Mouse (Mus musculus): ENCODE results near the gene Ets1. TPM values are rescaled to one million over a fixed set of nuclear protein-coding genes. Genes with fewer than 3 reads are reported as not detected.

The Ets1 gene
- polyA plus RNA-seq, 1 experiment from 2014 or later, result 27.3 TPM

GRCm38 (mm10) chr9:32703976-32704745 is 68.1 kb downstream of the Ets1 start:
- Histone ChIP-seq H3K36me3 (replicated peaks) (no peaks in the 10 kb centered on the region), H3K9me3 (no peaks in the 10 kb centered on the region), H3K4me3 (no peak overlapping the region), H3K27ac (no peak overlapping the region), H3K4me1 (peaks cover 7% of the 10 kb centered on the region; the same call in 1 of the 2 replicates), H3K27me3 (ENCODE audit: poor library complexity, severe bottlenecking) (peaks cover 60% of the 10 kb centered on the region)
- WGBS, result 83% methylated on average over 7 of the region's 7 CpGs
- no peak for DNase-seq (ENCODE audit: extremely low spot score, low spot score)

DNA sequence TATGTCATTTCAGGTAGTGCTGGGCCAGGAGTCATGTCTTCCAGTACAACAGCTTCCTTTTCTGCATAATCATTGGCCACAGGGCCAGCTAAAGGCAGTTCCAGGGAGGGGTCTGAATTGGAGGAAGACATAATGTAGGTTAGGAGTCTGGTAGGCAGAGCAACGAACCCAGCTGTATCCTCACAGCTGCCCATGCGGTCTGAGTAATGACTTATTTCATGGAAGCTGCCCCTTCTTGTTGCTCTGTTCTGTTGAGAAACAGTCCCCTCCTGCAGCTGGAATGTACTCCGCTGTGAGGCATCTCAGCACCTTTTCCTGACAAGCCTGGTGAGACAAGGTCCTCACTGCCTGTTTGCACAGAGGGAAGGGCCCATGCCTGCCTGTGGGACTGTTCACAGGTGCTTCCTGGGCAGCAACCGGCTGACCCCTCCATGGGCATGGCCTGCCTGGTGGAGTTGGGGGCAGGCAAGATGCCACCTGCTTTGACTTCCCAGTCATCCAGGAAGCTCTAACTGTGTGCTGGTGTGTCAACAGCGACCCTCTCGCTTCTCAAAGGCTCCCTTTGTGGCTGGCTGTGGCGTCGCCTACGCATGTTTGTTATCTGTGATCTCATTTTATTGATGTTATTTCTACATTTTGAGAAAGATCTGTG is 69.9 kb downstream of the Ets1 start:
- WGBS, result 80% methylated on average over 9 of the region's 9 CpGs
- no peak for DNase-seq (ENCODE audit: extremely low spot score, low spot score)
- no peaks in the 10 kb centered on the region for H3K36me3 ChIP-seq (replicated peaks)
- peaks cover 22% of the 10 kb centered on the region for H3K4me1 ChIP-seq
- no peak overlapping the region for H3K27ac ChIP-seq
- H3K9me3 ChIP-seq, result no peaks in the 10 kb centered on the region; the same call in 1 of the 2 replicates
- no peak overlapping the region for H3K4me3 ChIP-seq
- peaks cover 45% of the 10 kb centered on the region for H3K27me3 ChIP-seq (ENCODE audit: poor library complexity, severe bottlenecking)

DNA sequence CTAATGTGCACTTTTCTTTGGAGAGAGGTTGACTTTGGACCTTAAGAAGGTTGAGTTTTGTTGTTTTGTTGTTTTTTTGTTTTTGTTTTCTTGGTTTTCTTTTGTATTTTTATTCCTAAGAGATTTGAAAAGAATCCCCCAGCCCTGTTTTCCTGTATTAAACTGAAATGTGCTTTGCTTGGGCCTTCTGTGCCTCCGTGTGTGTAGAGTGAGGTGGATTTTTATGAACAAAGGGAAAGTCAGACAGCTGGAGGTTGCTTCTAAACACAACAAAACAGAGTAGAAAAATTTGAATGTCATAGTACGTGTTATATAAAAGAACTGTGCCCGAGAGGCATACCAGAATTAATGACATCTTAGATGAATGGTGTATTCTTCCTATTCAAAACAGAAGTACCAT is 71.4 kb downstream of the Ets1 start:
- H3K27me3 ChIP-seq (ENCODE audit: poor library complexity, severe bottlenecking), result peaks cover 37% of the 10 kb centered on the region
- peaks cover 31% of the 10 kb centered on the region for H3K4me1 ChIP-seq
- H3K9me3 ChIP-seq, result no peaks in the 10 kb centered on the region; the same call in 1 of the 2 replicates
- no peaks in the 10 kb centered on the region for H3K36me3 ChIP-seq (replicated peaks)
- WGBS, result 86% methylated on average over 3 of the region's 3 CpGs
- no peak overlapping the region for H3K27ac ChIP-seq
- no peak overlapping the region for H3K4me3 ChIP-seq
- no peak for DNase-seq (ENCODE audit: extremely low spot score, low spot score)

DNA sequence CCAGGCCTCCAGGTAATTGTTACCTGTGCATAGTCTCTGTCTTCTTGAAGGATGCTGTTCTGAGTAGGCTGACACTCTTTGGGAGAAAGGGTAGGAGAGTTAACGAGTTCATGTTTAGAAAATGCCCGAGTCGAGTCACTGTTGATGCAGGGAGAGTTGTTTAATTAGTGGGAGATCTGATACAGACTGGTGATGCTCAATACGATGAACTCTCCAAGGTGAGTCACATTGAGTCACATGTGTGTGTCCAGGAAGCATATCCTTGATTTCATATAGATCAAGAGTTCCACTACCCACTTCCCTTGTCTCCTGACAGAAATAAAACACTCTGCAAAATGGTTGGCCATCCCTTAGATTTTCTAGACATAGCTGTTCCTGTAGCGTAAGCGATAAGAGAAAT is 72.5 kb downstream of the Ets1 start:
- H3K4me1 ChIP-seq, result peaks cover 38% of the 10 kb centered on the region

DNA sequence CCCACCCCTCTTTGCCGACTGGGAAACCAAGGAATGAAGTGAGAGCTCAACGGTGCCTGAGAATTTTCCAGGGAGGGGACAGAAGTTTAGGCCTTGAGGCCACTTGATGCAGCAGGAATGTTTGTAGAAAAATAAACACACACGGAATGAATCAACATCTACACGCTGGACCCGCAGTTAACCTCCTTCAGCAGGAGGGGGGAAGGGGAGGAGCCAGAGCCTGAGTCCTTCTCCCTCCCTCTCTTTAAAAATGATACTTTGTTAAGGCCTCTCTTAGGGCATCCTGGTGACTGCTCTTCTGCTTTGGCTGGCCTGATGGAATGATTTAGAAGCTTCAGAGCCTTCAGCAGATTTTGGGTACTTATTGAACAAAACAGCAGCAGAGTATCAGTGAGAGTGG is 73.3 kb downstream of the Ets1 start:
- 36% methylated on average over 5 of the region's 5 CpGs for WGBS
- Histone ChIP-seq H3K4me3 (no peak overlapping the region), H3K36me3 (replicated peaks) (no peaks in the 10 kb centered on the region), H3K9me3 (no peaks in the 10 kb centered on the region; the same call in 1 of the 2 replicates), H3K27ac (peak overlapping the region; percentile 45; the same call in 1 of the 2 replicates), H3K27me3 (ENCODE audit: poor library complexity, severe bottlenecking) (peaks cover 38% of the 10 kb centered on the region), H3K4me1 (peaks cover 41% of the 10 kb centered on the region)
- no peak for DNase-seq (ENCODE audit: extremely low spot score, low spot score)

More for the DNA sequence above, 72.5 kb downstream of the Ets1 start:
- no peak for DNase-seq (ENCODE audit: extremely low spot score, low spot score)
- no peak overlapping the region for H3K27ac ChIP-seq
- H3K36me3 ChIP-seq (replicated peaks), result no peaks in the 10 kb centered on the region
- H3K9me3 ChIP-seq, result no peaks in the 10 kb centered on the region; the same call in 1 of the 2 replicates
- H3K4me3 ChIP-seq, result no peak overlapping the region
- H3K27me3 ChIP-seq (ENCODE audit: poor library complexity, severe bottlenecking), result peaks cover 37% of the 10 kb centered on the region
- 82% methylated on average over 6 of the region's 6 CpGs for WGBS

DNA sequence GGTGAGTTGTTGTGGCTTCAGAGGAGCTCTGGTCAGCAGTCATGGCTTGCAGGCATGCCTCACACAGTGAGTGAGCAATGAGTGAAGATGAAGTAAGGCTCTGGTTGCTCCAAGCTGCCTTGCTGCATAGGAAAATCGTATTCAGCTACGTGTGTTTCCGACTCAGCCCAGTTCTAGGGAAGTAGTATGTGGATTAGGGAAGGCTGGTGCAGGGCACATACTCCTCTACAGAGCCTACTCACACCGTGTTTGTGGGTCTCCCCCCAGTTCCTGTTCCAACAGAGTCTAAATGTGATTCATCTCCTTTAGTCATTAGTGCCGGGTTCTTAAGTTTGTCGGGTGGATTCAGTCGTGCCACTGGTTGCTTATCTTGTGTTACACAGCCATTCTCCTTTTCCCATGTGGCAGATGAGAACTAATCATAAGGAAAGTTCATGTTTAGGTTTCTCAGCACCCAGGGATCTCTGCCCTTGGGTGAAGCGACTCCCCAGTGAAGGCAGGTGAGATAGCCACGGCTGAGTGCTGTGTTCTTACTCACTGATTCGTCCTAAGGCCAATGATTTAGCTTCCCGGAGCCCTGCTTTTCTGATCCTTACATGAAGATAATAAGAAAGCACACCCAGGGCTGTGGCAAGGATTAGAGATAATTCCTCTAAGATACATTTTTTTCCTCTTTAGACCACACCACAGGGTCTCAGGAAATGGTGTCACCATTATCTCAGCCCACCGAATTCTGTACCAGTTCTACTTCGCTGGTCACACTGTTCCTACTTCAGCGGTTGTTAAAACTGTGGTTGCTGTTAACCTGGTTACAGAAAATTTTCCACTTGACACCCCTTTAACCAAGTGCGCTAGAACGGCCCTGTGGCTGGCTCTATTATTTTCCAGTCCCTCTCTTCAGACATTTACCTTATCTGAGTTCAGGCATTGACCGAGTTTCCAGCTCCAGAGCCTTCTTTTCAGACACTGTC is 74.0 kb downstream of the Ets1 start:
- 83% methylated on average over 17 of the region's 17 CpGs for WGBS
- Histone ChIP-seq H3K36me3 (replicated peaks) (no peaks in the 10 kb centered on the region), H3K9me3 (no peaks in the 10 kb centered on the region; the same call in 1 of the 2 replicates), H3K4me3 (no peak overlapping the region), H3K27ac (peak overlapping the region; percentile 45; the same call in 1 of the 2 replicates), H3K27me3 (ENCODE audit: poor library complexity, severe bottlenecking) (peaks cover 44% of the 10 kb centered on the region), H3K4me1 (peaks cover 48% of the 10 kb centered on the region)
- DNase-seq (ENCODE audit: extremely low spot score, low spot score), result no peak

DNA sequence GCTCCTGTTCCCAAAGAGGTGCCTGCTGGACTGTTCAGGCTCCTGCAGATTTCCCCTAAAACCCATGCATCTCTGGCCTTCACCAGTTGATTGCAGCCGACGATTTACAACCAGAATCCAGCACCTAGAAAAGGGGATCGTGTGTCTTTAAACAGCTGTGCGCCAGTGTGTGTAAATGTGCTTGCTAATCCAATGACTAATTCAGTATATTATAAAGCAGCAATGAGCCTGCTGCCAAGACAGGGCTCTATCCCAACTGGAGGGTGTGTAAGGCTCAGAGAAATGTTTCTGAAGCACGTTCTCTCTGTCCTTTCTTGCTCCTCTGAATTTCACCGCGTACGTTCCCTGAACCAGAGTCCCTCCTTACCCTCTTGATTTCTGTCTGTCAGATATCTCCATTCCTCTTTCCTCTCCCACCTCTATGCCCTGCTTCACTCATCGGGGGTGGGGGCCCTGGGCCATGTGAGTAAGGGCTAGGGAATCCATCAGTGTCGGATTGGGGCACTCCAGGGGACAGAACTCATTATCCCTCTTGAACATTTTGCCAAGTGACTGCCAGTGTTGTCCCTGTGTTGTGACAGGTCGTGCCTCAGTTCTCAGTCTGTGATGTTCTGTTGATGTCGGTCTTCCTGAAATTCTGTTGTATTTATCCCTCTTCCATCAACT is 75.1 kb downstream of the Ets1 start:
- no peaks in the 10 kb centered on the region for H3K36me3 ChIP-seq (replicated peaks)
- peaks cover 54% of the 10 kb centered on the region for H3K4me1 ChIP-seq
- H3K9me3 ChIP-seq, result no peaks in the 10 kb centered on the region; the same call in 1 of the 2 replicates
- peaks cover 37% of the 10 kb centered on the region for H3K27me3 ChIP-seq (ENCODE audit: poor library complexity, severe bottlenecking)
- DNase-seq (ENCODE audit: extremely low spot score, low spot score), result no peak
- 87% methylated on average over 12 of the region's 12 CpGs for WGBS
- H3K27ac ChIP-seq, result no peak overlapping the region
- no peak overlapping the region for H3K4me3 ChIP-seq

DNA sequence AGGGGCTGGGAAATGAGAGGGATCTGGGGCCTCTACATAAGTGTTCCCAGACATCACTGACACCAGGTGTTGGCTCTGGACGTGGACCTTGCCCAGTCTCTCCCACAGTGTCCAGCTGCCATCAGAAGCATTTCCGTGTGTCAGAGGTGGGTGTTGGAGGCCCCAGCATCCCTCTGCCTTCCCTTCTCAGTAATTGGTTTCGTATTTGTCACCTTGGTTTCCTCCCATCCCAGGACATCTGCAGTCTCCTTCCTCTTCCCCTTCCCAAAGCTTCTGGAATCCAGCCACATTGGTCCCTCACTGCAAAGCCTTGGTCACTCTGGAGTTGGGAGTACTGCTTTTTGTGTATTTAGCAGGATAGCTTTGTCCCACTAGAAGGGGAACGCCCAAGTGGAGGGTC is 75.7 kb downstream of the Ets1 start:
- Histone ChIP-seq H3K36me3 (replicated peaks) (no peaks in the 10 kb centered on the region), H3K4me1 (peaks cover 57% of the 10 kb centered on the region), H3K27ac (no peak overlapping the region), H3K27me3 (ENCODE audit: poor library complexity, severe bottlenecking) (peaks cover 36% of the 10 kb centered on the region), H3K4me3 (no peak overlapping the region), H3K9me3 (no peaks in the 10 kb centered on the region; the same call in 1 of the 2 replicates)
- no peak for DNase-seq (ENCODE audit: extremely low spot score, low spot score)
- 75% methylated on average over 4 of the region's 4 CpGs for WGBS

GRCm38 (mm10) chr9:32712383-32712910 is 76.4 kb downstream of the Ets1 start:
- WGBS, result 89% methylated on average over 7 of the region's 7 CpGs
- DNase-seq (ENCODE audit: extremely low spot score, low spot score), result no peak
- H3K4me1 ChIP-seq, result peaks cover 64% of the 10 kb centered on the region
- no peak overlapping the region for H3K27ac ChIP-seq
- no peaks in the 10 kb centered on the region; the same call in 1 of the 2 replicates for H3K9me3 ChIP-seq
- peaks cover 41% of the 10 kb centered on the region for H3K27me3 ChIP-seq (ENCODE audit: poor library complexity, severe bottlenecking)
- H3K4me3 ChIP-seq, result no peak overlapping the region
- no peaks in the 10 kb centered on the region for H3K36me3 ChIP-seq (replicated peaks)

GRCm38 (mm10) chr9:32713106-32713505 is 77.1 kb downstream of the Ets1 start:
- Histone ChIP-seq H3K9me3 (no peaks in the 10 kb centered on the region; the same call in 1 of the 2 replicates), H3K4me3 (no peak overlapping the region), H3K27me3 (ENCODE audit: poor library complexity, severe bottlenecking) (peaks cover 45% of the 10 kb centered on the region), H3K4me1 (peaks cover 69% of the 10 kb centered on the region), H3K27ac (no peak overlapping the region), H3K36me3 (replicated peaks) (no peaks in the 10 kb centered on the region)
- WGBS, result 88% methylated on average over 1 of the region's 1 CpGs
- DNase-seq (ENCODE audit: extremely low spot score, low spot score), result no peak

- peaks cover 52% of the 10 kb centered on the region for H3K27me3 ChIP-seq (ENCODE audit: poor library complexity, severe bottlenecking)
Observed at GRCm38 (mm10) chr9:32713790-32714189, 77.8 kb downstream of the Ets1 start.

More at GRCm38 (mm10) chr9:32713790-32714189, 77.8 kb downstream of the Ets1 start:
- no peak for DNase-seq (ENCODE audit: extremely low spot score, low spot score)
- H3K27ac ChIP-seq, result no peak overlapping the region
- H3K4me1 ChIP-seq, result peaks cover 74% of the 10 kb centered on the region
- WGBS, result 80% methylated on average over 4 of the region's 4 CpGs
- H3K36me3 ChIP-seq (replicated peaks), result no peaks in the 10 kb centered on the region
- H3K9me3 ChIP-seq, result no peaks in the 10 kb centered on the region; the same call in 1 of the 2 replicates
- H3K4me3 ChIP-seq, result no peak overlapping the region

Measured in forebrain, embryonic 10.5 days (tissue).